Mouse (Mus musculus): ENCODE measurements at regions not wholly inside any gene's neighbourhood (a gene's known extent, or its start where the extent isn't known, plus 50 kb on each side); places are given as distances from the start of the nearest gene placed in this dataset.

- DNase-seq (ENCODE audit: low spot score) = no peak
Observed at GRCm38 (mm10) chr6:100046186-100046990, 240.9 kb downstream of the Rybp start.

- no peak for DNase-seq (ENCODE audit: low spot score)
Observed at GRCm38 (mm10) chr6:100045109-100045508, 242.2 kb downstream of the Rybp start.

- no peak for DNase-seq (ENCODE audit: low spot score)
Observed at GRCm38 (mm10) chr6:100041161-100041560, 246.1 kb downstream of the Rybp start.

- DNase-seq (ENCODE audit: low spot score) = no peak
Observed at GRCm38 (mm10) chr6:100040459-100040984, 246.8 kb downstream of the Rybp start.

- no peak for DNase-seq (ENCODE audit: low spot score)
Observed at GRCm38 (mm10) chr6:100032701-100033100, 254.6 kb downstream of the Rybp start.

- DNase-seq (ENCODE audit: low spot score) = no peak
Observed at GRCm38 (mm10) chr6:100030522-100030921, 256.8 kb downstream of the Rybp start.

GRCm38 (mm10) chr6:100030010-100030409 is 257.3 kb downstream of the Rybp start:
- DNase-seq (ENCODE audit: low spot score) = no peak

- DNase-seq (ENCODE audit: low spot score) = no peak
Observed at GRCm38 (mm10) chr6:100027524-100027923, 259.8 kb downstream of the Rybp start.

- no peak for DNase-seq (ENCODE audit: low spot score)
Observed at GRCm38 (mm10) chr6:100025531-100025951, 261.7 kb downstream of the Rybp start.

- DNase-seq (ENCODE audit: low spot score) = no peak
Observed at GRCm38 (mm10) chr6:100023434-100024095, 263.7 kb downstream of the Rybp start.

GRCm38 (mm10) chr6:100019016-100019415 is 268.3 kb downstream of the Rybp start:
- DNase-seq (ENCODE audit: low spot score) = no peak

- no peak for DNase-seq (ENCODE audit: low spot score)
Observed at GRCm38 (mm10) chr6:100013949-100014348, 273.3 kb downstream of the Rybp start.

GRCm38 (mm10) chr6:100011520-100012062 is 275.7 kb downstream of the Rybp start:
- DNase-seq (ENCODE audit: low spot score) = no peak

- DNase-seq (ENCODE audit: low spot score) = no peak
Observed at GRCm38 (mm10) chr6:100010954-100011481, 276.3 kb downstream of the Rybp start.

GRCm38 (mm10) chr6:99999711-100000365 is 273.6 kb upstream of the Prok2 start:
- DNase-seq (ENCODE audit: low spot score) = no peak

- no peak for DNase-seq (ENCODE audit: low spot score)
Observed at GRCm38 (mm10) chr6:99995970-99996956, 270.1 kb upstream of the Prok2 start.

- DNase-seq (ENCODE audit: low spot score) = no peak
Observed at GRCm38 (mm10) chr6:99994026-99994425, 267.8 kb upstream of the Prok2 start.

GRCm38 (mm10) chr6:99991079-99991478 is 264.9 kb upstream of the Prok2 start:
- no peak for DNase-seq (ENCODE audit: low spot score)

GRCm38 (mm10) chr6:99990604-99991003 is 264.4 kb upstream of the Prok2 start:
- DNase-seq (ENCODE audit: low spot score) = no peak

GRCm38 (mm10) chr6:99986449-99986848 is 260.3 kb upstream of the Prok2 start:
- DNase-seq (ENCODE audit: low spot score) = no peak

- no peak for DNase-seq (ENCODE audit: low spot score)
Observed at GRCm38 (mm10) chr6:99985322-99985721, 259.1 kb upstream of the Prok2 start.

Data from spleen, adult 12 weeks (tissue).